Mouse (Mus musculus): ENCODE data around the gene Nek8. TPM values are rescaled to one million over a fixed set of nuclear protein-coding genes. Genes with fewer than 3 reads are reported as not detected.

The Nek8 gene
- polyA plus RNA-seq, 2 experiments: 7.4 to 10.6 TPM

- no peak for TF ChIP-seq EP300 (IDR thresholded peaks at IDR 0.05; ENCODE audit: low read depth)
- TF ChIP-seq CTCF (IDR thresholded peaks at IDR 0.05; ENCODE audit: low read depth): no peak
- H3K9me3 ChIP-seq (ENCODE audit: control insufficient read depth, low read length): no peaks in the 10 kb centered on the region
- H3K4me3 ChIP-seq (ENCODE audit: insufficient read depth in 1 of 2, low read depth in 2 of 2, low read length in 2 of 2): no peak overlapping the region
- H3K27ac ChIP-seq: no peak overlapping the region
- peaks cover 27% of the 10 kb centered on the region for H3K36me3 ChIP-seq (replicated peaks; ENCODE audit: control insufficient read depth, insufficient read depth, low read depth)
- WGBS (ENCODE audit: insufficient replicate concordance): 77% methylated on average over 5 of the region's 5 CpGs
- no peak overlapping the region for H3K9ac ChIP-seq (replicated peaks)
- no peak for DNase-seq (ENCODE audit: low read depth in 3 of 3, low spot score in 3 of 3)
- H3K27me3 ChIP-seq (ENCODE audit: control insufficient read depth, insufficient read depth, low read length): no peaks in the 10 kb centered on the region
- H3K4me1 ChIP-seq (replicated peaks; ENCODE audit: control insufficient read depth in 2 of 2, insufficient read depth in 2 of 2, low read length in 1 of 2): no peaks in the 10 kb centered on the region
- H3K4me2 ChIP-seq (ENCODE audit: low read depth): no peak overlapping the region
- ATAC-seq (ENCODE audit: insufficient read depth): no peak
These were observed 20.8 kb downstream of the Nek8 start for GRCm38 (mm10) chr11:78155674-78156073.

- Histone ChIP-seq H3K27ac (no peak overlapping the region), H3K4me2 (ENCODE audit: low read depth) (no peak overlapping the region), H3K9me3 (ENCODE audit: control insufficient read depth, low read length) (no peaks in the 10 kb centered on the region), H3K4me1 (replicated peaks; ENCODE audit: control insufficient read depth in 2 of 2, insufficient read depth in 2 of 2, low read length in 1 of 2) (no peaks in the 10 kb centered on the region), H3K4me3 (ENCODE audit: insufficient read depth in 1 of 2, low read depth in 2 of 2, low read length in 2 of 2) (no peak overlapping the region), H3K9ac (replicated peaks) (no peak overlapping the region), H3K27me3 (ENCODE audit: control insufficient read depth, insufficient read depth, low read length) (no peaks in the 10 kb centered on the region), H3K36me3 (replicated peaks; ENCODE audit: control insufficient read depth, insufficient read depth, low read depth) (peaks cover 13% of the 10 kb centered on the region)
- DNase-seq (ENCODE audit: low read depth in 3 of 3, low spot score in 3 of 3): no peak
- 87% methylated on average over 13 of the region's 13 CpGs for WGBS (ENCODE audit: insufficient replicate concordance)
- ATAC-seq (ENCODE audit: insufficient read depth): 0 out of 2 replicates have a peak, but pooled peaks have one; percentile 12
- no peak for TF ChIP-seq CTCF (IDR thresholded peaks at IDR 0.05; ENCODE audit: low read depth)
- TF ChIP-seq EP300 (IDR thresholded peaks at IDR 0.05; ENCODE audit: low read depth): no peak
These were observed 22.7 kb downstream of the Nek8 start for GRCm38 (mm10) chr11:78153778-78154177.

- Histone ChIP-seq H3K36me3 (replicated peaks; ENCODE audit: control insufficient read depth, insufficient read depth, low read depth) (peaks cover 2% of the 10 kb centered on the region), H3K27ac (no peak overlapping the region), H3K27me3 (ENCODE audit: control insufficient read depth, insufficient read depth, low read length) (no peaks in the 10 kb centered on the region), H3K4me3 (ENCODE audit: insufficient read depth in 1 of 2, low read depth in 2 of 2, low read length in 2 of 2) (no peak overlapping the region), H3K4me1 (replicated peaks; ENCODE audit: control insufficient read depth in 2 of 2, insufficient read depth in 2 of 2, low read length in 1 of 2) (no peaks in the 10 kb centered on the region), H3K9me3 (ENCODE audit: control insufficient read depth, low read length) (no peaks in the 10 kb centered on the region), H3K4me2 (ENCODE audit: low read depth) (no peak overlapping the region), H3K9ac (replicated peaks) (no peak overlapping the region)
- WGBS (ENCODE audit: insufficient replicate concordance): 84% methylated on average over 9 of the region's 9 CpGs
- no peak for ATAC-seq (ENCODE audit: insufficient read depth)
- TF ChIP-seq CTCF (IDR thresholded peaks at IDR 0.05; ENCODE audit: low read depth): no peak
- no peak for TF ChIP-seq EP300 (IDR thresholded peaks at IDR 0.05; ENCODE audit: low read depth)
- no peak for DNase-seq (ENCODE audit: low read depth in 3 of 3, low spot score in 3 of 3)
These were observed 23.9 kb downstream of the Nek8 start for GRCm38 (mm10) chr11:78152299-78153231.

GRCm38 (mm10) chr11:78151161-78151560, 25.3 kb downstream of the Nek8 start:
- WGBS (ENCODE audit: insufficient replicate concordance): 9% methylated on average over 1 of the region's 1 CpGs
- Histone ChIP-seq H3K36me3 (replicated peaks; ENCODE audit: control insufficient read depth, insufficient read depth, low read depth) (peaks cover 2% of the 10 kb centered on the region), H3K4me3 (ENCODE audit: insufficient read depth in 1 of 2, low read depth in 2 of 2, low read length in 2 of 2) (no peak overlapping the region), H3K4me1 (replicated peaks; ENCODE audit: control insufficient read depth in 2 of 2, insufficient read depth in 2 of 2, low read length in 1 of 2) (no peaks in the 10 kb centered on the region), H3K9ac (replicated peaks) (no peak overlapping the region), H3K27me3 (ENCODE audit: control insufficient read depth, insufficient read depth, low read length) (no peaks in the 10 kb centered on the region), H3K9me3 (ENCODE audit: control insufficient read depth, low read length) (no peaks in the 10 kb centered on the region), H3K27ac (no peak overlapping the region), H3K4me2 (ENCODE audit: low read depth) (no peak overlapping the region)
- 0 out of 2 replicates have a peak, but pooled peaks have one; percentile 42 for ATAC-seq (ENCODE audit: insufficient read depth)
- TF ChIP-seq CTCF (IDR thresholded peaks at IDR 0.05; ENCODE audit: low read depth) (peak; percentile 81), EP300 (IDR thresholded peaks at IDR 0.05; ENCODE audit: low read depth) (no peak)
- no peak for DNase-seq (ENCODE audit: low read depth in 3 of 3, low spot score in 3 of 3)

GRCm38 (mm10) chr11:78146707-78147543, 29.6 kb downstream of the Nek8 start:
- no peaks in the 10 kb centered on the region for H3K9me3 ChIP-seq (ENCODE audit: control insufficient read depth, low read length)
- no peak overlapping the region for H3K9ac ChIP-seq (replicated peaks)
- H3K4me1 ChIP-seq (replicated peaks; ENCODE audit: control insufficient read depth in 2 of 2, insufficient read depth in 2 of 2, low read length in 1 of 2): no peaks in the 10 kb centered on the region
- H3K27ac ChIP-seq: no peak overlapping the region
- DNase-seq (ENCODE audit: low read depth in 3 of 3, low spot score in 3 of 3) (no peak), ATAC-seq (ENCODE audit: insufficient read depth) (no peak)
- no peak for TF ChIP-seq EP300 (IDR thresholded peaks at IDR 0.05; ENCODE audit: low read depth)
- TF ChIP-seq CTCF (IDR thresholded peaks at IDR 0.05; ENCODE audit: low read depth): no peak
- H3K4me2 ChIP-seq (ENCODE audit: low read depth): no peak overlapping the region
- 78% methylated on average over 6 of the region's 6 CpGs for WGBS (ENCODE audit: insufficient replicate concordance)
- no peak overlapping the region for H3K4me3 ChIP-seq (ENCODE audit: insufficient read depth in 1 of 2, low read depth in 2 of 2, low read length in 2 of 2)
- no peaks in the 10 kb centered on the region; the same call in 1 of the 2 replicates for H3K36me3 ChIP-seq (replicated peaks; ENCODE audit: control insufficient read depth, insufficient read depth, low read depth)
- no peaks in the 10 kb centered on the region for H3K27me3 ChIP-seq (ENCODE audit: control insufficient read depth, insufficient read depth, low read length)

Data from liver, embryonic 14.5 days (tissue).